8 mouse cellular contexts compared by ENCODE assay signal in genomic region chr1:92907632-92908360, GRCm38 (mm10). TPM values are rescaled to one million over a fixed set of nuclear protein-coding genes. Genes with fewer than 3 reads are reported as not detected.
DNase-seq lines count a peak whose midpoint lies in the region; ATAC-seq and TF ChIP-seq lines count a peak whose summit lies in the region.

No protein-coding gene starts in this region.

- peaks cover 45% of the 10 kb centered on the region for H3K4me1 ChIP-seq in heart, embryonic 13.5 days
- peaks cover 10% of the 10 kb centered on the region for H3K4me1 ChIP-seq in bone marrow, adult 2 months (ENCODE audit: control insufficient read depth, insufficient read depth, low read length)
- H3K4me1 ChIP-seq in hindbrain, embryonic 10.5 days (replicated peaks) = peaks cover 63% of the 10 kb centered on the region

- no peak for TF ChIP-seq POLR2A in bone marrow, adult 2 months (IDR thresholded peaks at IDR 0.05; ENCODE audit: borderline replicate concordance, control insufficient read depth, low read depth, low read length)

- 38% methylated on average over 20 of the region's 20 CpGs for WGBS in heart, embryonic 13.5 days
- WGBS in bone marrow, adult 2 months = 39% methylated on average over 20 of the region's 20 CpGs
- WGBS in hindbrain, embryonic 10.5 days = 47% methylated on average over 20 of the region's 20 CpGs

- H3K9ac ChIP-seq in heart, embryonic 13.5 days = peak overlapping the region; percentile 86

- no peak for TF ChIP-seq CTCF in bone marrow, adult 2 months (IDR thresholded peaks at IDR 0.05; ENCODE audit: control insufficient read depth, insufficient read depth, low read length)

- H3K4me2 ChIP-seq in heart, embryonic 13.5 days = peak overlapping the region; percentile 83

- H3K9me3 ChIP-seq in heart, embryonic 13.5 days = no peaks in the 10 kb centered on the region
- no peaks in the 10 kb centered on the region for H3K9me3 ChIP-seq in hindbrain, embryonic 10.5 days

- no peak for ATAC-seq in heart, embryonic 13.5 days (ENCODE audit: extremely low read depth, insufficient number of reproducible peaks, low FRiP score, low TSS enrichment)
- ATAC-seq in megakaryocyte-erythroid progenitor cell, adult 5-6 weeks (replicated peaks; ENCODE audit: low FRiP score, low TSS enrichment, poor library complexity, severe bottlenecking) = peak; percentile 35

- peak overlapping the region; percentile 84 for H3K4me3 ChIP-seq in heart, embryonic 13.5 days
- peak overlapping the region; percentile 87 for H3K4me3 ChIP-seq in bone marrow, adult 2 months (replicated peaks; ENCODE audit: control insufficient read depth, low read depth, low read length)
- H3K4me3 ChIP-seq in hindbrain, embryonic 10.5 days = peak overlapping the region; percentile 80

- H3K27me3 ChIP-seq in heart, embryonic 13.5 days (replicated peaks) = peaks cover 6% of the 10 kb centered on the region
- peaks cover 32% of the 10 kb centered on the region for H3K27me3 ChIP-seq in hindbrain, embryonic 10.5 days (ENCODE audit: insufficient read depth, poor library complexity, severe bottlenecking)

- no peak for DNase-seq in heart, postnatal 10 days
- no peak for DNase-seq in hindbrain, embryonic 10.5 days (ENCODE audit: low spot score)
- DNase-seq in urinary bladder, postnatal 4 days (ENCODE audit: low spot score in 2 of 2) = no peak
- no peak for DNase-seq in right cerebral cortex, postnatal 36 days (ENCODE audit: low spot score in 2 of 2)
- DNase-seq in right cerebral cortex, adult 2 months (ENCODE audit: low spot score in 2 of 2) = no peak

- peak overlapping the region; percentile 87 for H3K27ac ChIP-seq in heart, embryonic 13.5 days (replicated peaks)
- peak overlapping the region; percentile 96 for H3K27ac ChIP-seq in bone marrow, adult 2 months (ENCODE audit: control insufficient read depth, insufficient read depth, low read depth, low read length, poor library complexity)
- H3K27ac ChIP-seq in hindbrain, embryonic 10.5 days = peak overlapping the region; percentile 90

- no peaks in the 10 kb centered on the region for H3K36me3 ChIP-seq in heart, embryonic 13.5 days
- no peaks in the 10 kb centered on the region for H3K36me3 ChIP-seq in hindbrain, embryonic 10.5 days

- intact Hi-C loops in heart, postnatal 10 days (cut with DNase I) = loop anchor here (2.0 kb wide), 1 partner anchor 209 kb away; no protein-coding TSS in a partner anchor

RNA-seq across cellular contexts. Expression of gene Dusp28, which starts 1.0 kb away (rescaled TPM):
- 9.8 and 12.8 TPM in 2 replicates for polyA plus RNA-seq in heart, embryonic 13.5 days (2015; fragmentation: Nextera tagmentation; extraction: Ambion mirVana)
- total RNA-seq in heart, postnatal 10 days (2021) = 10 to 100 TPM; 11.5 to 12.8 TPM
- polyA plus RNA-seq in bone marrow, adult 2 months (2011; ENCODE audit: insufficient read depth, insufficient read length, low replicate concordance, missing spikeins) = 9.2 and 9.3 TPM in 2 replicates
- polyA plus RNA-seq in hindbrain, embryonic 10.5 days (2016; fragmentation: Nextera tagmentation; extraction: Ambion mirVana) = 10.8 and 11.1 TPM in 2 replicates
- 8.8 and 11.6 TPM in 2 replicates for total RNA-seq in megakaryocyte-erythroid progenitor cell, adult 5-6 weeks (2014; fragmentation: Nextera tagmentation)
- 2.3 and 3.6 TPM in 2 replicates for total RNA-seq in megakaryocyte-erythroid progenitor cell, adult 5-6 weeks (2017)

RNA-seq across cellular contexts. Expression of gene Rnpepl1, which starts 2.8 kb away (rescaled TPM):
- polyA plus RNA-seq in heart, embryonic 13.5 days (2015; fragmentation: Nextera tagmentation; extraction: Ambion mirVana) = 30.9 and 31.0 TPM in 2 replicates
- total RNA-seq in heart, postnatal 10 days (2021) = 10 to 100 TPM; 77.3 to 79.2 TPM
- polyA plus RNA-seq in bone marrow, adult 2 months (2011; ENCODE audit: insufficient read depth, insufficient read length, low replicate concordance, missing spikeins) = 26.4 and 62.1 TPM in 2 replicates
- 27.3 and 27.5 TPM in 2 replicates for polyA plus RNA-seq in hindbrain, embryonic 10.5 days (2016; fragmentation: Nextera tagmentation; extraction: Ambion mirVana)
- total RNA-seq in megakaryocyte-erythroid progenitor cell, adult 5-6 weeks (2014; fragmentation: Nextera tagmentation) = 70.8 and 72.9 TPM in 2 replicates
- 11.2 and 16.8 TPM in 2 replicates for total RNA-seq in megakaryocyte-erythroid progenitor cell, adult 5-6 weeks (2017)

RNA-seq across cellular contexts. Expression of gene Ankmy1, which starts 5.1 kb away (rescaled TPM):
- polyA plus RNA-seq in heart, embryonic 13.5 days (2015; fragmentation: Nextera tagmentation; extraction: Ambion mirVana) = 0.12 and 0.17 TPM in 2 replicates
- under 1 TPM in 1 of 2 experiments, not detected in 1; 0.32 TPM for total RNA-seq in heart, postnatal 10 days (2021)
- not detected in 2 replicates for polyA plus RNA-seq in bone marrow, adult 2 months (2011; ENCODE audit: insufficient read depth, insufficient read length, low replicate concordance, missing spikeins)
- 0.29 and 0.30 TPM in 2 replicates for polyA plus RNA-seq in hindbrain, embryonic 10.5 days (2016; fragmentation: Nextera tagmentation; extraction: Ambion mirVana)
- total RNA-seq in megakaryocyte-erythroid progenitor cell, adult 5-6 weeks (2014; fragmentation: Nextera tagmentation) = 1.1 TPM in 1 of 2 replicates, not detected in the other
- 0.42 TPM in 1 of 2 replicates, not detected in the other for total RNA-seq in megakaryocyte-erythroid progenitor cell, adult 5-6 weeks (2017)

RNA-seq across cellular contexts. Expression of gene Capn10, which starts 26.4 kb away (rescaled TPM):
- 14.9 and 15.8 TPM in 2 replicates for polyA plus RNA-seq in heart, embryonic 13.5 days (2015; fragmentation: Nextera tagmentation; extraction: Ambion mirVana)
- total RNA-seq in heart, postnatal 10 days (2021) = 10 to 100 TPM in 1 of 2 experiments, 1 to 10 TPM in 1; 9.9 to 10.9 TPM
- polyA plus RNA-seq in bone marrow, adult 2 months (2011; ENCODE audit: insufficient read depth, insufficient read length, low replicate concordance, missing spikeins) = 5.4 and 15.5 TPM in 2 replicates
- 44.6 and 53.0 TPM in 2 replicates for polyA plus RNA-seq in hindbrain, embryonic 10.5 days (2016; fragmentation: Nextera tagmentation; extraction: Ambion mirVana)
- total RNA-seq in megakaryocyte-erythroid progenitor cell, adult 5-6 weeks (2014; fragmentation: Nextera tagmentation) = 13.2 and 19.5 TPM in 2 replicates
- 8.5 and 11.4 TPM in 2 replicates for total RNA-seq in megakaryocyte-erythroid progenitor cell, adult 5-6 weeks (2017)

RNA-seq across cellular contexts. Expression of gene Gpr35, which starts 42.9 kb away (rescaled TPM):
- polyA plus RNA-seq in heart, embryonic 13.5 days (2015; fragmentation: Nextera tagmentation; extraction: Ambion mirVana) = 0.14 and 0.48 TPM in 2 replicates
- under 1 TPM; 0.29 to 0.45 TPM for total RNA-seq in heart, postnatal 10 days (2021)
- polyA plus RNA-seq in bone marrow, adult 2 months (2011; ENCODE audit: insufficient read depth, insufficient read length, low replicate concordance, missing spikeins) = 0.49 and 5.0 TPM in 2 replicates
- 0.05 and 0.51 TPM in 2 replicates for polyA plus RNA-seq in hindbrain, embryonic 10.5 days (2016; fragmentation: Nextera tagmentation; extraction: Ambion mirVana)
- 0.30 TPM in 1 of 2 replicates, not detected in the other for total RNA-seq in megakaryocyte-erythroid progenitor cell, adult 5-6 weeks (2014; fragmentation: Nextera tagmentation)
- total RNA-seq in megakaryocyte-erythroid progenitor cell, adult 5-6 weeks (2017) = 0.94 TPM in 1 of 2 replicates, not detected in the other
